ENCODE assay signal across 17 mouse cellular contexts in the genomic region with DNA sequence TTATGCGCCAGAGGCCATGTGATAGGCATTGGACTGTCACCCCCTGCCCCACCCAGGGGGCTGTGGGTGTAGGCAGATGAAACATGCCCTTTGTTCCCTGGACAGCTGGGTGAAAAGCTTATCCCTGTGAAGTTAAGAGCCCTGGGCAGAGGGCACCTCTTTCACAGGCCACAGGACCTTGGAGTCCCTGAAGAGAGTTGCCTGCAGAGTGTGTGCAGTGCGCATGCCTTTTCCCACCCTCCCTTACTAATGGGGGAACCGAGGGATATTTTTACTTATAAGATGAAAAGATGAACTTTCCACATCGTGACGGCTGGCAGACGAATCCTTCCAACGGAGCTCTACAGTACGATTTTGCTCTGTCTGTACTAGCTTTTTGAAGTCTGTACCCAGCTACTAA. TPM values are rescaled to one million over a fixed set of nuclear protein-coding genes. Genes with fewer than 3 reads are reported as not detected.
DNase-seq lines count a peak whose midpoint lies in the region; ATAC-seq and TF ChIP-seq lines count a peak whose summit lies in the region.
"Had no signal": no experiment of that assay in that cellular context is flagged by ENCODE, and none has a peak within 500 bp of the region (broad histone marks: within the 10 kb centered on the region; RNA-seq: fewer than 3 reads in every experiment).

No protein-coding gene starts in this region.

- no peak overlapping the region for H3K4me2 ChIP-seq in intestine, embryonic 15.5 days (replicated peaks)
- H3K4me2 ChIP-seq in intestine, postnatal 0 days (replicated peaks; ENCODE audit: low read depth), result no peak overlapping the region
- no peak overlapping the region for H3K4me2 ChIP-seq in liver, embryonic 16.5 days (ENCODE audit: low read depth, low read length)
- H3K4me2 ChIP-seq in liver, postnatal 0 days (ENCODE audit: low read depth, low read length), result no peak overlapping the region
- H3K4me2 ChIP-seq in midbrain, embryonic 13.5 days (replicated peaks), result no peak overlapping the region
- H3K4me2 ChIP-seq: embryonic facial prominence, embryonic 15.5 days had no signal

- no peak overlapping the region for H3K4me3 ChIP-seq in intestine, embryonic 15.5 days (replicated peaks)
- H3K4me3 ChIP-seq in intestine, postnatal 0 days (ENCODE audit: low read depth, low read length), result no peak overlapping the region
- no peak overlapping the region for H3K4me3 ChIP-seq in liver, embryonic 16.5 days (ENCODE audit: low read depth, low read length)
- no peak overlapping the region for H3K4me3 ChIP-seq in liver, postnatal 0 days (ENCODE audit: low read depth, low read length)
- no peak overlapping the region for H3K4me3 ChIP-seq in embryonic facial prominence, embryonic 10.5 days
- no peak overlapping the region for H3K4me3 ChIP-seq in midbrain, embryonic 13.5 days (replicated peaks)
- H3K4me3 ChIP-seq: megakaryocyte, embryonic 14.5 days; myocyte had no signal

- ATAC-seq in intestine, embryonic 15.5 days, result peak; percentile 52; the same call in 1 of the 2 replicates
- no peak for ATAC-seq in intestine, postnatal 0 days
- peak; percentile 45; the same call in 1 of the 2 replicates for ATAC-seq in liver, embryonic 16.5 days (ENCODE audit: low read depth)
- no peak for ATAC-seq in liver, postnatal 0 days
- ATAC-seq in midbrain, embryonic 13.5 days, result peak; percentile 51; the same call in 1 of the 2 replicates
- ATAC-seq: CD4-positive, CD25-positive, alpha-beta regulatory T cell, adult 4 months had no signal

- TF ChIP-seq EP300 in liver, postnatal 0 days (IDR thresholded peaks at IDR 0.05; ENCODE audit: low read depth), result no peak

- 0 out of 2 replicates have a peak, but pooled peaks cover 5% of the 10 kb centered on the region for H3K4me1 ChIP-seq in intestine, embryonic 15.5 days (replicated peaks)
- no peaks in the 10 kb centered on the region for H3K4me1 ChIP-seq in intestine, postnatal 0 days (replicated peaks; ENCODE audit: control insufficient read depth, insufficient read depth, low read length)
- no peaks in the 10 kb centered on the region; the same call in 1 of the 2 replicates for H3K4me1 ChIP-seq in liver, embryonic 16.5 days (ENCODE audit: control insufficient read depth, low read depth, low read length)
- H3K4me1 ChIP-seq in liver, postnatal 0 days (ENCODE audit: insufficient read depth), result peaks cover 11% of the 10 kb centered on the region
- H3K4me1 ChIP-seq in embryonic facial prominence, embryonic 10.5 days, result peaks cover 45% of the 10 kb centered on the region
- H3K4me1 ChIP-seq in midbrain, embryonic 13.5 days (replicated peaks), result peaks cover 23% of the 10 kb centered on the region
- H3K4me1 ChIP-seq: heart, embryonic 15.5 days had no signal

- H3K9me3 ChIP-seq in intestine, embryonic 15.5 days, result no peaks in the 10 kb centered on the region
- H3K9me3 ChIP-seq in intestine, postnatal 0 days (ENCODE audit: control insufficient read depth), result no peaks in the 10 kb centered on the region
- H3K9me3 ChIP-seq in liver, embryonic 16.5 days (replicated peaks; ENCODE audit: control insufficient read depth, low read length), result no peaks in the 10 kb centered on the region
- no peaks in the 10 kb centered on the region for H3K9me3 ChIP-seq in liver, postnatal 0 days (ENCODE audit: low read length)
- peaks cover 2% of the 10 kb centered on the region; the same call in 1 of the 2 replicates for H3K9me3 ChIP-seq in embryonic facial prominence, embryonic 10.5 days
- 0 out of 2 replicates have a peak, but pooled peaks cover 1% of the 10 kb centered on the region for H3K9me3 ChIP-seq in midbrain, embryonic 13.5 days
- H3K9me3 ChIP-seq: embryonic facial prominence, embryonic 15.5 days; heart, embryonic 15.5 days; megakaryocyte, embryonic 14.5 days had no signal

- TF ChIP-seq CTCF in intestine, postnatal 0 days (IDR thresholded peaks at IDR 0.05; ENCODE audit: low read depth), result no peak
- TF ChIP-seq CTCF in liver, postnatal 0 days (IDR thresholded peaks at IDR 0.05; ENCODE audit: low read depth), result no peak

- DNase-seq in liver, postnatal 0 days, result no peak
- DNase-seq in embryonic facial prominence, embryonic 10.5 days (ENCODE audit: low spot score), result no peak
- DNase-seq in adrenal gland, postnatal 14 days, result no peak
- no peak for DNase-seq in layer of hippocampus, postnatal 14 days (ENCODE audit: low spot score in 2 of 2)
- DNase-seq: cerebellum, postnatal 10 days; heart, adult 18-20 months; lung, adult 2 months; right cerebral cortex, adult 18-20 months had no signal

- H3K27ac ChIP-seq in intestine, embryonic 15.5 days, result no peak overlapping the region
- no peak overlapping the region for H3K27ac ChIP-seq in intestine, postnatal 0 days (ENCODE audit: low read depth, low read length)
- H3K27ac ChIP-seq in liver, embryonic 16.5 days (ENCODE audit: low read length), result no peak overlapping the region
- no peak overlapping the region for H3K27ac ChIP-seq in liver, postnatal 0 days (ENCODE audit: low read depth)
- peak overlapping the region; percentile 25; the same call in 1 of the 2 replicates for H3K27ac ChIP-seq in embryonic facial prominence, embryonic 10.5 days (replicated peaks)
- no peak overlapping the region for H3K27ac ChIP-seq in midbrain, embryonic 13.5 days
- H3K27ac ChIP-seq: embryonic facial prominence, embryonic 15.5 days; heart, embryonic 15.5 days had no signal

- H3K9ac ChIP-seq in intestine, embryonic 15.5 days, result no peak overlapping the region
- H3K9ac ChIP-seq in intestine, postnatal 0 days (ENCODE audit: low read depth, low read length), result no peak overlapping the region
- H3K9ac ChIP-seq in liver, embryonic 16.5 days (ENCODE audit: low read depth, low read length), result no peak overlapping the region
- no peak overlapping the region for H3K9ac ChIP-seq in liver, postnatal 0 days (replicated peaks)
- no peak overlapping the region for H3K9ac ChIP-seq in midbrain, embryonic 13.5 days (replicated peaks)
- H3K9ac ChIP-seq: embryonic facial prominence, embryonic 15.5 days; heart, embryonic 15.5 days had no signal

- no peaks in the 10 kb centered on the region for H3K36me3 ChIP-seq in intestine, embryonic 15.5 days
- H3K36me3 ChIP-seq in intestine, postnatal 0 days (ENCODE audit: control insufficient read depth, insufficient read depth), result no peaks in the 10 kb centered on the region
- no peaks in the 10 kb centered on the region for H3K36me3 ChIP-seq in liver, embryonic 16.5 days (ENCODE audit: control insufficient read depth, insufficient read depth)
- no peaks in the 10 kb centered on the region for H3K36me3 ChIP-seq in liver, postnatal 0 days (replicated peaks; ENCODE audit: insufficient read depth, low read length)
- no peaks in the 10 kb centered on the region for H3K36me3 ChIP-seq in embryonic facial prominence, embryonic 10.5 days (replicated peaks)
- no peaks in the 10 kb centered on the region for H3K36me3 ChIP-seq in midbrain, embryonic 13.5 days
- H3K36me3 ChIP-seq: embryonic facial prominence, embryonic 15.5 days; heart, embryonic 15.5 days had no signal

- H3K27me3 ChIP-seq in intestine, embryonic 15.5 days (replicated peaks), result no peaks in the 10 kb centered on the region
- H3K27me3 ChIP-seq in intestine, postnatal 0 days (replicated peaks; ENCODE audit: control insufficient read depth, insufficient read depth, low read length), result no peaks in the 10 kb centered on the region
- H3K27me3 ChIP-seq in liver, embryonic 16.5 days (ENCODE audit: control insufficient read depth, insufficient read depth, low read depth, low read length), result no peaks in the 10 kb centered on the region
- no peaks in the 10 kb centered on the region for H3K27me3 ChIP-seq in liver, postnatal 0 days (ENCODE audit: insufficient read depth, low read length)
- no peaks in the 10 kb centered on the region for H3K27me3 ChIP-seq in embryonic facial prominence, embryonic 10.5 days (replicated peaks; ENCODE audit: low read depth, poor library complexity, severe bottlenecking)
- peaks cover 15% of the 10 kb centered on the region; the same call in 1 of the 2 replicates for H3K27me3 ChIP-seq in midbrain, embryonic 13.5 days
- H3K27me3 ChIP-seq: embryonic facial prominence, embryonic 15.5 days; heart, embryonic 15.5 days had no signal

- WGBS in intestine, embryonic 15.5 days, result 66% methylated on average over 8 of the region's 8 CpGs
- 76% methylated on average over 8 of the region's 8 CpGs for WGBS in intestine, postnatal 0 days
- 68% methylated on average over 8 of the region's 8 CpGs for WGBS in liver, embryonic 16.5 days (ENCODE audit: insufficient replicate concordance)
- WGBS in liver, postnatal 0 days (ENCODE audit: insufficient replicate concordance), result 69% methylated on average over 8 of the region's 8 CpGs
- 70% methylated on average over 8 of the region's 8 CpGs for WGBS in embryonic facial prominence, embryonic 10.5 days
- 49% methylated on average over 8 of the region's 8 CpGs for WGBS in midbrain, embryonic 13.5 days

RNA-seq across cellular contexts. Expression of a gene that starts 57.1 kb away (rescaled TPM):
- polyA plus RNA-seq in intestine, embryonic 15.5 days (2015; fragmentation: Nextera tagmentation; extraction: Ambion mirVana), result 39.0 and 45.6 TPM in 2 replicates
- 26.0 and 26.6 TPM in 2 replicates for polyA plus RNA-seq in intestine, postnatal 0 days (2015; fragmentation: Nextera tagmentation; extraction: Ambion mirVana)
- 6.5 TPM in 2 replicates for polyA plus RNA-seq in liver, embryonic 16.5 days (2015; fragmentation: Nextera tagmentation; extraction: Ambion mirVana)
- polyA plus RNA-seq in liver, postnatal 0 days (2015; fragmentation: Nextera tagmentation; extraction: Ambion mirVana), result 7.4 and 7.5 TPM in 2 replicates
- polyA plus RNA-seq in embryonic facial prominence, embryonic 10.5 days (2016; fragmentation: Nextera tagmentation; extraction: Ambion mirVana), result 47.5 and 48.7 TPM in 2 replicates
- 30.7 and 30.9 TPM in 2 replicates for polyA plus RNA-seq in midbrain, embryonic 13.5 days (2015; fragmentation: Nextera tagmentation; extraction: Ambion mirVana)
- 21.6 and 26.4 TPM in 2 replicates for total RNA-seq in adrenal gland, postnatal 14 days (2021)
- 10 to 100 TPM; 19.3 to 19.6 TPM for total RNA-seq in layer of hippocampus, postnatal 14 days (2021)

Comparison
In these comparisons a context has a peak if more than half of its experiments do, and no peak if none do; other contexts are left out.
1. ATAC-seq: peak in intestine, embryonic 15.5 days (single experiment), liver, embryonic 16.5 days (single experiment) and midbrain, embryonic 13.5 days (single experiment); none in intestine, postnatal 0 days (single experiment) and liver, postnatal 0 days (single experiment).